Mouse (Mus musculus) layer of hippocampus, postnatal 10 days (tissue): ENCODE measurements around the gene Gm16867. TPM values are rescaled to one million over a fixed set of nuclear protein-coding genes. Genes with fewer than 3 reads are reported as not detected.
"Not testable (repeated sequence)": the region's sequence is repeated elsewhere in the genome, so short reads cannot be mapped to it uniquely, and the experiment has no call there.

ENCODE experiments used
- DNase-seq, 2 experiments: peaks; one replicate each; pipeline ENCODE4 v3.0.0; 2021; ENCODE audit warnings: low spot score in 2 of 2
- total RNA-seq, 2 experiments: library from RNA; stranded (reverse); gene quantifications; 2 replicates each; pipeline ENCODE4 v1.2.3; 2021

Gene Gm16867
- total RNA-seq, 2 experiments from 2014 or later: 4.4 to 7.7 TPM

GRCm38 (mm10) chr14:69467612-69468366, 35.4 kb downstream of the Gm16867 start:
- not testable (repeated sequence) for DNase-seq

GRCm38 (mm10) chr14:69464465-69464864, 38.7 kb downstream of the Gm16867 start:
- not testable (repeated sequence) for DNase-seq

- not testable (repeated sequence) for DNase-seq
These were observed 45.5 kb downstream of the Gm16867 start for GRCm38 (mm10) chr14:69457691-69458090.

GRCm38 (mm10) chr14:69454640-69455039, 48.5 kb downstream of the Gm16867 start:
- DNase-seq: not testable (repeated sequence)

GRCm38 (mm10) chr14:69448845-69449244, 54.3 kb downstream of the Gm16867 start:
- DNase-seq: not testable (repeated sequence)

- DNase-seq: not testable (repeated sequence)
These were observed 56.2 kb downstream of the Gm16867 start for GRCm38 (mm10) chr14:69447006-69447405.

- DNase-seq: not testable (repeated sequence)
These were observed 60.0 kb downstream of the Gm16867 start for GRCm38 (mm10) chr14:69443092-69443692.

GRCm38 (mm10) chr14:69440955-69441354, 62.2 kb downstream of the Gm16867 start:
- not testable (repeated sequence) for DNase-seq

- DNase-seq: not testable (repeated sequence)
These were observed 64.4 kb downstream of the Gm16867 start for GRCm38 (mm10) chr14:69438678-69439214.

- DNase-seq: not testable (repeated sequence)
These were observed 82.2 kb downstream of the Gm16867 start for GRCm38 (mm10) chr14:69421003-69421402.

GRCm38 (mm10) chr14:69417545-69417944, 85.6 kb downstream of the Gm16867 start:
- DNase-seq: not testable (repeated sequence)

Other genes with a start within 250 kb of the Gm16867 start
- under 1 TPM in 1 of 2 experiments, not detected in 1; 0.07 TPM for gene Synb, start 209.1 kb downstream of the Gm16867 start, total RNA-seq
- not detected for gene Gm27179, start 9.2 kb upstream of the Gm16867 start, total RNA-seq
- 10 to 100 TPM; 29.9 to 30.4 TPM for gene Entpd4b, start 52.1 kb upstream of the Gm16867 start, total RNA-seq